Mouse (Mus musculus) MEL (cell line): ENCODE results near the gene Ppp1cc. TPM values are rescaled to one million over a fixed set of nuclear protein-coding genes. Genes with fewer than 3 reads are reported as not detected.

Experiments used
- DNase-seq: peaks from one replicate; pipeline ENCODE4 v3.0.0; 2011; ENCODE audit warnings: low read depth, low spot score
- H3K27ac ChIP-seq: 2 replicates; pipeline ENCODE4 v1.5.1; 2012; ENCODE audit warnings: low read depth, mild to moderate bottlenecking, control low read depth, low read length, moderate library complexity; ENCODE audit not compliant: control insufficient read depth
- H3K27me3 ChIP-seq, 2 experiments: fragments of 150-350 bp in 1 of 2; sonication (generic) in 1 of 2; 2 replicates each; pipeline ENCODE4 v1.6.1; 2012; ENCODE audit warnings: low read length in 2 of 2, mild to moderate bottlenecking in 2 of 2, improper control_type of control experiment in 1 of 2, moderate library complexity in 1 of 2; ENCODE audit not compliant: insufficient read depth in 2 of 2, control insufficient read depth in 1 of 2
- H3K36me3 ChIP-seq, 2 experiments: 2 replicates each; pipeline ENCODE4 v1.6.1; 2012 to 2014; ENCODE audit warnings: low read length in 2 of 2, improper control_type of control experiment in 1 of 2, inconsistent platforms in 1 of 2, mild to moderate bottlenecking in 1 of 2; ENCODE audit not compliant: insufficient read depth in 2 of 2, control insufficient read depth in 1 of 2
- H3K4me1 ChIP-seq, 2 experiments: fragments of 150-350 bp in 1 of 2; sonication (generic) in 1 of 2; 2 replicates each; pipeline ENCODE4 v1.6.1; 2012; ENCODE audit warnings: low read length in 2 of 2, improper control_type of control experiment in 1 of 2, mild to moderate bottlenecking in 1 of 2; ENCODE audit not compliant: insufficient read depth in 2 of 2, control insufficient read depth in 1 of 2
- H3K4me3 ChIP-seq, 2 experiments: fragments of 150-350 bp in 1 of 2; sonication (generic) in 1 of 2; 2 replicates each; pipeline ENCODE4 v1.5.1; 2012; ENCODE audit warnings: low read depth in 2 of 2, low read length in 2 of 2, mild to moderate bottlenecking in 2 of 2, moderate library complexity in 2 of 2, control low read depth in 1 of 2, improper control_type of control experiment in 1 of 2; ENCODE audit not compliant: control insufficient read depth in 1 of 2, insufficient read depth in 1 of 2
- H3K79me2 ChIP-seq: 2 replicates; pipeline ENCODE4 v1.6.1; 2012; ENCODE audit warnings: mild to moderate bottlenecking, low read length, moderate library complexity; ENCODE audit not compliant: control insufficient read depth, poor library complexity, insufficient read depth
- H3K9ac ChIP-seq: 2 replicates; pipeline ENCODE4 v1.6.1; 2012; ENCODE audit warnings: low read depth, mild to moderate bottlenecking, control low read depth, low read length, moderate library complexity; ENCODE audit not compliant: control insufficient read depth, poor library complexity, severe bottlenecking
- H3K9me3 ChIP-seq: fragments of 150-350 bp; sonication (generic); replicated peaks from 2 replicates; pipeline ENCODE4 v1.6.1; 2012; ENCODE audit warnings: mild to moderate bottlenecking, low read length, improper control_type of control experiment, moderate library complexity; ENCODE audit not compliant: insufficient read depth
- CHD1 ChIP-seq: IDR thresholded peaks from 2 replicates; pipeline ENCODE4 v1.6.1; 2012; ENCODE audit warnings: low read depth, mild to moderate bottlenecking, inconsistent platforms, low read length, improper control_type of control experiment
- CHD2 ChIP-seq: IDR thresholded peaks from 2 replicates; pipeline ENCODE4 v1.6.1; 2011; ENCODE audit warnings: low read length, improper control_type of control experiment
- CTCF ChIP-seq, 3 experiments: IDR thresholded peaks in 2 of 3; conservative IDR thresholded peaks in 1 of 3; 2 replicates each; pipeline ENCODE4 v1.5.1; 2011 to 2012; ENCODE audit warnings: low read length in 3 of 3, low read depth in 2 of 3, mild to moderate bottlenecking in 2 of 3, improper control_type of control experiment in 1 of 3, inconsistent platforms in 1 of 3, mixed read lengths in 1 of 3, moderate library complexity in 1 of 3; ENCODE audit not compliant: control insufficient read depth in 1 of 3, insufficient read depth in 1 of 3, poor library complexity in 1 of 3, severe bottlenecking in 1 of 3
- E2F4 ChIP-seq: IDR thresholded peaks from 2 replicates; pipeline ENCODE4 v1.6.1; 2011; ENCODE audit warnings: low read depth, low read length, improper control_type of control experiment, borderline replicate concordance
- EP300 ChIP-seq, 2 experiments: IDR thresholded peaks; 2 replicates each; pipeline ENCODE4 v1.6.1; 2011; ENCODE audit warnings: improper control_type of control experiment in 2 of 2, low read length in 2 of 2, low read depth in 1 of 2, mild to moderate bottlenecking in 1 of 2
- ETS1 ChIP-seq: IDR thresholded peaks from 2 replicates; pipeline ENCODE4 v1.6.1; 2012; ENCODE audit warnings: low read depth, mild to moderate bottlenecking, inconsistent platforms, low read length, improper control_type of control experiment, moderate library complexity
- JUND ChIP-seq: IDR thresholded peaks from 2 replicates; pipeline ENCODE4 v1.6.1; 2011; ENCODE audit warnings: low read depth, mild to moderate bottlenecking, improper control_type of control experiment, low read length
- KAT2A ChIP-seq: conservative IDR thresholded peaks from 2 replicates; pipeline ENCODE4 v1.6.1; 2012; ENCODE audit warnings: low read depth, low read length, improper control_type of control experiment, inconsistent platforms
- MAFK ChIP-seq: IDR thresholded peaks from 2 replicates; pipeline ENCODE4 v1.6.1; 2011; ENCODE audit warnings: low read depth, mild to moderate bottlenecking, low read length, improper control_type of control experiment, borderline replicate concordance
- MAX ChIP-seq: IDR thresholded peaks from 2 replicates; pipeline ENCODE4 v1.6.1; 2011; ENCODE audit warnings: low read length, improper control_type of control experiment
- MAZ ChIP-seq: IDR thresholded peaks from 2 replicates; pipeline ENCODE4 v1.6.1; 2012; ENCODE audit warnings: low read depth, mild to moderate bottlenecking, inconsistent platforms, low read length, improper control_type of control experiment
- MXI1 ChIP-seq: IDR thresholded peaks from 2 replicates; pipeline ENCODE4 v1.6.1; 2011; ENCODE audit warnings: mild to moderate bottlenecking, low read depth, low read length, improper control_type of control experiment
- MYB ChIP-seq: IDR thresholded peaks from 2 replicates; pipeline ENCODE4 v1.6.1; 2011; ENCODE audit warnings: mild to moderate bottlenecking, low read depth, low read length, improper control_type of control experiment
- POLR2A ChIP-seq, 2 experiments: IDR thresholded peaks; 2 replicates each; pipeline ENCODE4 v1.6.1; 2011 to 2012; ENCODE audit warnings: low read length in 2 of 2, mild to moderate bottlenecking in 2 of 2, control low read depth in 1 of 2, improper control_type of control experiment in 1 of 2, low read depth in 1 of 2, moderate library complexity in 1 of 2; ENCODE audit not compliant: control insufficient read depth in 1 of 2, insufficient read depth in 1 of 2, poor library complexity in 1 of 2
- POLR2AphosphoS5 ChIP-seq: IDR thresholded peaks from 2 replicates; pipeline ENCODE4 v1.6.1; 2012; ENCODE audit warnings: low read depth, borderline replicate concordance, mild to moderate bottlenecking, inconsistent platforms, low read length, moderate library complexity, mixed read lengths
- SMC3 ChIP-seq: IDR thresholded peaks from 2 replicates; pipeline ENCODE4 v1.6.1; 2011; ENCODE audit warnings: low read depth, low read length, improper control_type of control experiment
- TAL1 ChIP-seq: IDR thresholded peaks from 2 replicates; pipeline ENCODE4 v1.6.1; 2012; ENCODE audit warnings: mild to moderate bottlenecking, inconsistent platforms, low read length, moderate library complexity, mixed read lengths
- TBP ChIP-seq: IDR thresholded peaks from 2 replicates; pipeline ENCODE4 v1.8.0; 2011; ENCODE audit warnings: low read depth, low read length, improper control_type of control experiment
- TCF12 ChIP-seq: IDR thresholded peaks from 2 replicates; pipeline ENCODE4 v1.6.1; 2014; ENCODE audit warnings: low read depth, mild to moderate bottlenecking, inconsistent platforms, low read length, improper control_type of control experiment, moderate library complexity
- UBTF ChIP-seq: IDR thresholded peaks from 2 replicates; pipeline ENCODE4 v1.6.1; 2012; ENCODE audit warnings: low read depth, mild to moderate bottlenecking, inconsistent platforms, low read length, improper control_type of control experiment, moderate library complexity, borderline replicate concordance; ENCODE audit not compliant: insufficient read depth
- USF1 ChIP-seq: IDR thresholded peaks from 2 replicates; pipeline ENCODE4 v1.6.1; 2014; ENCODE audit warnings: low read depth, mild to moderate bottlenecking, inconsistent platforms, low read length, improper control_type of control experiment, moderate library complexity
- USF2 ChIP-seq, 2 experiments: IDR thresholded peaks; 2 replicates each; pipeline ENCODE4 v1.6.1; 2011 to 2012; ENCODE audit warnings: improper control_type of control experiment in 2 of 2, low read length in 2 of 2, borderline replicate concordance in 1 of 2, inconsistent platforms in 1 of 2, low read depth in 1 of 2, mild to moderate bottlenecking in 1 of 2; ENCODE audit not compliant: insufficient read depth in 1 of 2
- ZKSCAN1 ChIP-seq: IDR thresholded peaks from 2 replicates; pipeline ENCODE4 v1.6.1; 2012; ENCODE audit warnings: low read depth, mild to moderate bottlenecking, inconsistent platforms, low read length, improper control_type of control experiment, moderate library complexity
- ZNF384 ChIP-seq: IDR thresholded peaks from 2 replicates; pipeline ENCODE4 v1.6.1; 2012; ENCODE audit warnings: low read depth, mild to moderate bottlenecking, inconsistent platforms, low read length, improper control_type of control experiment
- polyA plus RNA-seq, 2 experiments: library from polyadenylated mRNA; stranded (reverse) in 1 of 2; unstranded in 1 of 2; fragments of >175 nt in 1 of 2; fragments of >200 nt in 1 of 2; gene quantifications; 2 replicates each; pipeline versions ENCODE4 v1.2.1 to v1.2.4; 2012; ENCODE audit warnings: low replicate concordance in 2 of 2, low read depth in 1 of 2; ENCODE audit not compliant: insufficient read length in 2 of 2, insufficient read depth in 1 of 2, missing spikeins in 1 of 2
- total RNA-seq: library from RNA; depleted of rRNA; stranded (reverse); fragments of 300-350 nt; gene quantifications from 2 replicates; pipeline ENCODE4 v1.2.3, GENCODE M21; 2012

The Ppp1cc gene
- total and polyA plus RNA-seq, 3 experiments, result 305 to 420 TPM; not detected in 1

- H3K36me3 ChIP-seq, result peaks cover 38 to 57% of the 10 kb centered on the region in 2 experiments
- no peaks in the 10 kb centered on the region for H3K9me3 ChIP-seq
- TF ChIP-seq TCF12 (no peak), TBP (no peak), UBTF (no peak), MYB (no peak), CHD1 (no peak), ETS1 (no peak), MAX (no peak), JUND (no peak), EP300 (IDR thresholded peaks at IDR 0.05; ENCODE audit: low read depth in 1 of 2, low read length in 2 of 2) (no peak), E2F4 (no peak), USF2 (IDR thresholded peaks at IDR 0.05; ENCODE audit: borderline replicate concordance in 1 of 2, insufficient read depth in 1 of 2, low read depth in 1 of 2, low read length in 2 of 2) (no peak), TAL1 (no peak), MAZ (no peak), ZNF384 (no peak)
- H3K27ac ChIP-seq, result no peak overlapping the region
- H3K9ac ChIP-seq, result no peak overlapping the region
- H3K4me3 ChIP-seq, result no peak overlapping the region
- H3K27me3 ChIP-seq, result no peaks in the 10 kb centered on the region
- DNase-seq, result no peak
- H3K79me2 ChIP-seq, result peaks cover 89% of the 10 kb centered on the region
- peaks cover 8 to 43% of the 10 kb centered on the region in 2 experiments for H3K4me1 ChIP-seq
Measured at GRCm38 (mm10) chr5:122163194-122163593, 5.1 kb downstream of the Ppp1cc start.

- H3K4me1 ChIP-seq, result peaks cover 8 to 43% of the 10 kb centered on the region in 2 experiments
- no peaks in the 10 kb centered on the region for H3K9me3 ChIP-seq
- H3K27ac ChIP-seq, result no peak overlapping the region
- no peaks in the 10 kb centered on the region for H3K27me3 ChIP-seq
- no peak overlapping the region for H3K4me3 ChIP-seq
- TF ChIP-seq CTCF (IDR thresholded peaks at IDR 0.05 in 2 of 3, conservative IDR thresholded peaks at IDR 0.05 in 1 of 3; ENCODE audit: control insufficient read depth in 1 of 3, insufficient read depth in 1 of 3, low read depth in 2 of 3, low read length in 3 of 3, poor library complexity in 1 of 3, severe bottlenecking in 1 of 3) (no peak), CHD2 (no peak), USF2 (IDR thresholded peaks at IDR 0.05; ENCODE audit: borderline replicate concordance in 1 of 2, insufficient read depth in 1 of 2, low read depth in 1 of 2, low read length in 2 of 2) (no peak), MAFK (no peak), MAZ (no peak), USF1 (no peak), ZNF384 (no peak), TCF12 (no peak), ZKSCAN1 (no peak), E2F4 (no peak), POLR2AphosphoS5 (no peak), SMC3 (no peak), MXI1 (no peak), TBP (no peak), POLR2A (IDR thresholded peaks at IDR 0.05; ENCODE audit: control insufficient read depth in 1 of 2, insufficient read depth in 1 of 2, low read depth in 1 of 2, low read length in 2 of 2, poor library complexity in 1 of 2) (no peak), KAT2A (no peak)
- H3K79me2 ChIP-seq, result peaks cover 81% of the 10 kb centered on the region
- H3K36me3 ChIP-seq, result peaks cover 38 to 57% of the 10 kb centered on the region in 2 experiments
- no peak for DNase-seq
- no peak overlapping the region for H3K9ac ChIP-seq
Measured at GRCm38 (mm10) chr5:122164011-122164410, 5.9 kb downstream of the Ppp1cc start.
